Mouse (Mus musculus) layer of hippocampus, adult 18-20 months (tissue): ENCODE measurements at regions not wholly inside any gene's neighbourhood (a gene's known extent, or its start where the extent isn't known, plus 50 kb on each side); places are given as distances from the start of the nearest gene placed in this dataset.

Experiments
- DNase-seq, 2 experiments: peaks; one replicate each; pipeline ENCODE4 v3.0.0; 2022; ENCODE audit warnings: low spot score in 2 of 2

DNA sequence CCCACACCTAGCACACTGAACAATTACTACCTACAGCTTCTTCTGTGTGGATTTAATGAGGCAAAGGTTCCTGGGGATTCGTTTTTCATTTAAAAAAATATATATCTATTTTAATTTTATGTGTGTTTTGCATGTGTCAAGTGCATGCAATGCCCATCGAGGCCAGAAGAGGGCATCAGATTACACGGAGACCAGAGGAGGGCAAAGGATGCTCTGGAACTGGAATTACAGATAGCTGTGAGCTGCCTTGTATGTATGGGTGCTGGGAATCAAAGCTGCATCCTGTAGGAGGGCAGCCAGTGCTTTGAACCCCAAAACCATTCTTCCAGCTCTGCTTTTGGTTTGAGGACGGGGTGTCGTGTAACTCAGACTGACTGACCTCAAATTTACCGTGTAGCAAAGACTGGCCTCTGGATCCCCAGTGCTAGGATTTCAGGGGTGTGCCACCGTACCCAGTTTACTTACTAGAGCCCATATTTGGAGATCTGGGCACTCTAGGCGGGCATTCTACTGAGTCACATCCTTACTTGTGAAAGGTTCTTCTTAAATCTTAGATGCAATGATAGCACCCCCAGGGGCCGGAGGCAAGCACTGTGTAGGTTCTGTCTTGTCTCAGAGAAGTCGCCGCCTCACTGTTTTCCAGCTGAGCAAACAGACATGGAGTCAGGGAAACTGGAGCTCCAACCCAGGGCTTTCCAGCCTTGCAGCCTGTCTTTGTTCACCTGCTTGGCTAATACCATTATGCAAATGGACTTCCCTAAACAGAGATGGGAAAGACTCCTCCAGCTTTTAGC is 225.6 kb upstream of the Nfe2l3 start:
- peak; percentile 29 to 58 for DNase-seq

DNA sequence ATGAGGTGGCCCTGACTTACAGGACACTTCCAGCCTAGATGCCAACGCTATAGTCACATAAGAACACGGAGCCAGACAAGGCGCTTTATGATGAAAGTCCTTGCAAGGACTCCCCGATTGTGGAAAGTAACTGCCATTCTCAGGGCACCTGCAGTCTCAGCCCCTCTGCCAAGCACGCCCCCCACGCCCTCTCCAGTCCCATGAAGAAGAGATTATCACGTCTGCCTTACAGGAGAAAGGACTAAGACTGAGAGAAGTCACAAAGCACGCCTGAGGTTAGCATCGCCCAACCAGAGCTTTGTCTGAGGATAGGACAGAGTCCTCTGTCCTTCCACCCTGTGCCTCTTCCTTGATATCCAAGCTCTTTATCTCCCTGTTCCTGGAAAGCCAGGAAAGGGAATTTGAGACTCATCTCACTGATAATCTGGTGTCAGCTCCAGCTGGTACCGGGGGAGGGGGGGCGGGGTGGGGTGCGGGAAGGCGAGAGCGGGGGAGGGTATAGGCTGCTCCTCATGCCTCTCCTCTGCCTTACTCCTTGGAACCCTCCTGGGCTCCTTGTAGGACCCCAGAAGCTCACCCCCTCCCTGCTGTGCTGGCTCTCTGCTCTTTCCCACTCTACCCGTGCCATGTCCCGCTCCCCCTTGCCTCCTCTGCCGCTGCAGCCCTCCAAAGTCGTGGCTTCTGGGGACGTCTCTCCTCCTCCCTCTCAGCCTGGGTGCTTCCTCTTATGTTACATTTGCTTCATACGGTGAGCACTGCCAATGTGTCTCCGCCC is 224.7 kb upstream of the Nfe2l3 start:
- no peak for DNase-seq

DNA sequence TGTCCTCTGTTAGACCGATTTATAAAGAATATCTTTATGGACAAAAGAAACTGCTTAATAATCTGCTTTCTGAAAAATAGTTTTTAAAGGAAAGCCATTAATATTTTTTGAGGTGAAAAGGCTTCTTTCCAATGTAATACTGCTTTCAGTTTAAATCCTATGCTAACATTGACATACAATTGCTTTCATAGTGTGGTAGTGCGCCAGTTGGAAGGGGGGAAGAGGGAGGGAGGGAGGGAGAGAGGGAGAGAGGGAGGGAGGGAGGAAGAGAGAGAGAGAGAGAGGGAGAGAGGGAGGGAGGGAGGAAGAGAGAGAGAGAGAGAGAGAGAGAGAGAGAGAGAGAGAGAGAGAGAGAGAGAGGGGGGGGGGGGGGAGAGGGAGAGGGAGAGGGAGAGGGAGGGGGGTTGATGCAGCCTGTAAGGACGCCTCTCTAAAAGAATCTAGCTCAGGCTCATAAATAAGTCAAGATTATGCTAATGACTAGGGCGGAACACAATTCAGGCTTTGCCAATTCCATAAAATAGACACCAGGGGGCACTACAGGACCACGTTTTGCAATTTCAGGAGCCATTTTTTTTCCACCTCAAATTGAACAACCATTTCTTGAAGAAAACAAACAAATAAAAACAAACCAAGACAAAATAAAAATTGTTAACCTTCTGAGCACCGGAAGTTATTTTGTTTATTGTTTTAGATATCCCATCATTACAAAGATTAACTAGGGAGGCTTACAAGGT is 223.6 kb upstream of the Nfe2l3 start:
- peak; percentile 46 to 71 for DNase-seq

DNA sequence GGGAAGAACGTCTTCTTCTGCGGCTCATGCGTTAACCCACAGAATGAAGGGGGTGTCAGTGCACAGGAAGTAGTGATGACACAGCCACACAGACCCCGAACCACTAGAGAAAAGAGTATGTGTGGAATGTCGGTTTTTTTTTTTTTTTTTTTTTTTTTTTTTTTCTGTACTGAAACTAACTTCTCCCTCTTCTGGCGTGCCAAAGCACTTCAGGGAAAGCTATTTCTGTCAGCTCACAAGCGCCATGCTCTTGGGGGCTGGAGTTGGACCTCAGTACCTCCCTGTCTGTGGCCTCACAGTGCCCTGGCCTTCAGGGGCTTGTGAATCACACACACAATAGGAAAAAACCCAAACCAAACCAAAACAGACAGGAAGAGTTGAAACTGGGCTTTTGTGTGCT is 221.1 kb upstream of the Nfe2l3 start:
- DNase-seq, result no peak

DNA sequence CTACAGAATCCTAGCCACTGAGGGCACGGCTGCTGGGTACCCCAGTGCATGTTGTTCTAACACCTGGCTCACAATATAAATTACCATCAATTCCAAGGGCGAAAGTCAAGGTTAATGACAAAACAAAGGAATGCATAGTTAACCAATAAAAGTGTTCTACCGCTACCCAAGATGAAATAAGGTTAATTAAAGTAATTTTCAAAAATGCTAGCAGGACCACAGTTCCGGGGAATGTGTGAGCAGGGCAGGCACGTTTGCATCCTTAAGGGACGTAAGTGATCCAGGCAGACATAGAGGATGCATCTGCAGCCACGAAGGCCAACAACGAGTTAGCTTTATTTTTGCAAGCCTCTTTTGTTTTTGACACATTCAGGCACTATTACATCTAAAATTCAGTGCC is 220.3 kb upstream of the Nfe2l3 start:
- no peak for DNase-seq

DNA sequence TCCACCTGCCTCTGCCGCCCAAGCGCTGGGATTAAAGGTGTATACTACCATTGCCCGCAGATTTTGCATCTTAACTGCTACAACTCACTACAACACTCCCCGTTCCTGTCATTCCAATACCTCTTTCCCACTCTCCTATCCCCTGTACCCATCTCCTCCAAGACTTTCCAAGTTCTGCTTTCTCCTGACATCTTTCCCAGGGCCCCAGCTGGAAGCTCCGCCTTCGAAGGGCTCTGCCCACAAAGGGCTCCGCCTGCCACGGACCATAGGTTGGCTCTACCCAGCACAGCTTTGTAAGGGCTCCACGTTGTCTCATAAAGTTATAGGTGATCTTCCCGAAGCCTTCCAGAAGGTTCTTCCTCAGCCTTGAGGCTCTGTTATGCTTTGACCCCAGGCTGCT is 217.1 kb upstream of the Nfe2l3 start:
- no peak for DNase-seq

DNA sequence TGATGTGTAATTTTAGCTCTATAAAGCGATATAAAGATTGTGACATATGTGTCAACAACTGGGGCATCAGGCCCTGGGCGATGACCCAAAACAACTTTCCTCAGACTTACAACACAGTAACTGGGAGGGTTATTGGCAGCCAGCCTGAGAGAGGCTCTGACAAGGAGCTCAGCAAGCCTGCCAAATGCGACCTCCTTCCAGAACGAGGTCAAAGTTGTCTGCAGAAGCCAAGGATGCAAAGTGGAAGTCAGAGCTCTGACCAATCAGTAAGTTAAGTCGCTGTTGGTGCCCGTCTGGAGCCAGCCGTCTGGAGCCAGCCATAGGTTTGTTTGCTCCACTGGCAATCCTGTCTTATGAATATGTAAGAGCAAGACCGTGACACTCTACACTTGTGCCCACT is 216.0 kb upstream of the Nfe2l3 start:
- no peak for DNase-seq

DNA sequence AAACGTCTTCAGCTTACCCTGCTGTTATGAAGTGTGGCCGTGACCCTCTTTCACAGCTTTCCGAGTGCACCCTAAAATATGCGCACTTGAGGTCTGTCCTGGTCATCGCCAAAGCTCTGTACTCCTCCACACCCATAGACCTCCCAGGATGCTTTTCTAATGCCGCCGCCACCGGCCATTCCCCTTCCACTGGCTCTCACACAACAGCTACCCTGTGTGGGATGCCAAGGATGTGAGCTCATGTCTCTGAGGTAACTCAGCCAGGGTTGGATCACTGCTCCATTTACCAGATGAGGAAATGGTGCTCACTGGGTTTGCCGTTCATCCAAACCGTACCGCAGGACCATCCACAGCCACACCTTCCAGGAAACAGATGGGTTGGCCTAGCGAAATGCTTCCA is 212.8 kb upstream of the Nfe2l3 start:
- no peak for DNase-seq

DNA sequence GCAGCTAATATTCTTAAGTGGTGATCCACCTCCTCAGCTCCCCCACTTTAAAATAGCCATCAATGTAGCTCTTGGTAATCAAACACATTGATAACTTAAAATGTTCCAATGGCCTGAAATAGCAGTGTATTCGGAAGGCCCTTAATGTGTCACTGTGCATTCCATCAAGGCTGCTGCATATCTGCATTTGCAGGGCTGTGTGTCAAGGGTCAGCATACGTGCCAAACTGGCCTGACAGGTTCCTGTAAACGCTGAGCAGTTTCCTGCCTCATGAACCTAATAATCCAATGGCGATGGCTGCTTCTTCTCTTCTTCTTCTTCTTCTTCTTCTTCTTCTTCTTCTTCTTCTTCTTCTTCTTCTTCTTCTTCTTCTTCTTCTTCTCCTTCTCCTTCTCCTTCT is 211.7 kb upstream of the Nfe2l3 start:
- DNase-seq, result no peak

DNA sequence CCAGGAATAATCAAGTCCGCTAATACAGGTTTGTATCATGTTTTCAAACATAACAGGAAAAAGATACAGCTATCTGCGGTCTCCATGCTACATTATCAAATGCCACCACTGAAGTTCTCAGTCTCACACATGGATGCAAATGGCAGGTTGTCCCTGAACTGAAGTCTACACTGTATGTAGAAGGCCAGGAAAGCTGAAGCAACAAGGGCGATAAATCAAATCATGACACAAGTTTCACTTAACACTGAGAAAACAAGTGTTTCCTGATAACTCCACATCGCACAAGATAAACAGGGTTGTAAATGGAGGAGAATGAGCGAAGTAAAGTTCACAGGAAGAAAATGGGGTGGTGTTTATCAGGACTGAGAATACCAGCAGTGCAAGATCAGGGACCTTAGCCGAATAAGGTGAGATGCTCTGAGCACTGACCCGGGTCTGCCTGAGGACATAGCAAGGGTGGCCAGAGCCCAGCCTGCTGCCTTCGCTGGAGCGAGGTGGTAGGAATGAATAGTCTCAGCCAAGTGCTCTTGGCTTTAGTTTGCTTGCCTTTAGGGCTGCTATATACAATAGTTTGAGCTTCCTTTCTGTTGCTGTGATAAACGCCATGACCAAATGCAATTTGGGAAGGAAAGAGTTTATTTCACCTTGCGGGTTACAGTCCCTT is 196.3 kb upstream of the Nfe2l3 start:
- DNase-seq, result no peak

DNA sequence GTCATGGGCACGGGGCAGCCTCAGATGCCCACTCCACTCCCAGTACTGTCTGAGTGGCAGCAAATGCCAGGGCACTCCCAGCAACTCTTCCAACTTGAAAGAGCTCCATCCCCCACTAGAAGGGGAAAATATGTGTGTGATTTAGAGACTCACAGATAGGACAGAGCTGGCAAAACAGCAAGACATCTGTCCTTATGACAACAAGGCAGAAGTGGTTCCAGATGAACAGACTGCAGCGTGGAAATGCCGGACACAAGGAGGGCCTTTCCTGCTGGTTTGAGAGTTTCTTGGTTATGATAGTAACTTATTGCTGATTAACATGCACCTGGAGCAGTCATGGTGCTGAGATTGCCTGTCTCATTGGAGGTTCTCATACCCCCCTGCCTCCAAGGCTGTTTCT is 192.4 kb upstream of the Nfe2l3 start:
- no peak for DNase-seq

DNA sequence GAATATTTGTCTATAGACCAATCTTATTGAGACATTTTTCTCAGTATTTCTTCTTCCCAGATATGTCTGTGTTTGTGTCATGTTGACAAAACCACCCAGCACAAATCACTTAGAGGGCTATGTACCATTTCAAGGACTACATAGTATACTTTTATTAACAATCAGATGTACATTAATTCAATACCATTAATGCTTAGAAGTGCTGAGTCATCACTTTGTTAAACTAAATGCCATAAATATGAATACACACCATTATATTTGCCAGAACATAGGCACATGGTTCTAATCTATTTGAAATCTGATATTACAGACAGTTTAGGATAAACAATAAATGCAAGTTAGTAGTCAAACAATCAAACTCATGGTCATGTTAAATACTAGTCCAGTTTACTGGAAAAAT is 182.2 kb upstream of the Nfe2l3 start:
- DNase-seq, result no peak

DNA sequence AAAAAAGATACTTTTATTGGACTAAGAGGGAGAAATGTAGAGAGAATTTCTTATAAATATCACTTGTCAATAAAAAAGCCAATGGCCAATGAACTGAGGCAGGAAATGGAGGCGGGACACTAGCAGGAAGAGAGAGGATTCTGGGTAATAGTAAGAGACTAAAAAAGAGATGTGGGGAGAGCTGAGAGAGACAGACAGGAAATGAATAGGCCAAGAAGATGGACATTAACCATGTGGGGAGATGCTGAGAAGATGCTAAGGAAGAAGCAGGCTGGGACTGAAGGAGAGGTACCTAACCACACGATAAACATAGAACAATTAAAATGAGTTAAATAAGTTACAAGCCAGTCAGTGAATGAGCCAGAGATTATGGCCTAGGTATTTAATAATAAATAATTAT is 181.0 kb upstream of the Nfe2l3 start:
- no peak for DNase-seq

DNA sequence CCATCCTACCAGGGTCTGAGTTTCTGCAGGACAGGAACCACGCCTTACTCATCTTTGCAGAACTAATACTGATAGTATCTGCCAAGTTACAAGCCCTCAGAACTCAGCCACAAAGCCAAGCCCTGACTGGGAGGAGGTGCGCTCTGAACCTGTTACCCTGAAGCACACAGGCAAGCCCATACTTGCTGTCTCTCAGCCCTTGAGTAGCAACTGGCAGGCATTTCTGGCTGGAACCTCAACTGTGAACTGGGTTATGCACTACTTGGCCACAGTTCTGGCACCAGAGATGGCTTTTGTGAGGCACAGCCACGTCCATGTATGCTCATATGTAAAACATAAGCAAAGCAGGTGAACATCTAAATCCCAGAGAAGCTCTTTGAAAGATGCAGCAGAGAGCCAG is 179.7 kb upstream of the Nfe2l3 start:
- DNase-seq, result no peak

DNA sequence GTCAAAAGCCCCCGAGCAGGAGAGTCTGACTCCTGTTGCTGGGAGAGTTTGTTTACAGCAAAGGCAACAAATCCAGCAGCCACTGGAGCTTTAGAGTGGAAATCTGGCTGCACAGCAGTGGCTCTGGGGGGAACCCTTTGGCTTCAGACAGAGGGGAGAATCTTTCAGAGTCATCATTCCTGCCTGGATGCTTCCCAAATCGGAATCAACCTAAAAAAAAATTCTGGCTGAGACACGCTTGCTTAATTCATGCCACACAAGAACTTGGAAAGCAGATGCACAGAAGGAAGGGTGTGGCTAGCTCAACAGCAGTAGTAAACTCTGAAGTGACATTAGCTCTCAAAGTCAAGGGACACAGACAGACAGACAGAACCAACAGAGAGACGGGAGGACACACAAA is 175.8 kb upstream of the Nfe2l3 start:
- no peak for DNase-seq

DNA sequence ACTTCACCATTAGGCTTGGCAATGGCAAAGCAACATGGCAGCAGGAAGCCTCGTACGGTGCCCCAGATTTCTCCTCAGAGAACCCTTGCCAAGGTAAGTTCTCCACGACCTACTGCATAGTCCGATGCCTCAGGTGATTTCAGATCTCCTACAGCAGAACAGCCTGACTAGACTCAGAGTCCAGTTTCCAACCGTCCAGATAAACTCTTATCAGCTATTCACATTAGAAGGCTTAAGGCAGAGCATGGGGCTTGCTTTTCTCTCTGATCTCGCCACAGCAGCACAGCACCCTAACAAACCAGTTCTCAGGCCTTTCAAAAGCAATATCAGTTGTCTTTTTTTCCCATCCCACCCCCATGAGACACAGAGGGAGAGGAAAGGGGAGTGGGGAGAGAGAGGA is 174.9 kb upstream of the Nfe2l3 start:
- DNase-seq, result no peak

DNA sequence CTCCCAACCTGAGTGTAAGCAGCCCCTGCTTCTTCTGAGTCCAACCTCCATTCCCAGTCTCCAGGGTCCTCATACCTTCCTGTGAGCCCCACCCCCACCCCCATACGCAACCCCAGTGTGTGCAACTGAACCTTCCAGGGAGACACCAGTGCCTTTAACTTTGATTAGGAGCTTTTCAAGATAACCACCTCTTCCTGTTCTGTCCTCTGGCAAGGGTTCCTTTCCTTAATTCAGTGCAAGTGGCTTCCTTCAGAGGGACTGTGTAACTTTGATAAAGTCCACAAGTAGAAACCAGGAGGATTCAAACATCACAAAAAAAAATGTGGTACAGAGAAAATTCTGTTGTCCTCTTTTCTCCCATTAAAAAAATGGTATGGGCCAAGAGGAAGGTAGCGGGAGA is 174.2 kb upstream of the Nfe2l3 start:
- no peak for DNase-seq

DNA sequence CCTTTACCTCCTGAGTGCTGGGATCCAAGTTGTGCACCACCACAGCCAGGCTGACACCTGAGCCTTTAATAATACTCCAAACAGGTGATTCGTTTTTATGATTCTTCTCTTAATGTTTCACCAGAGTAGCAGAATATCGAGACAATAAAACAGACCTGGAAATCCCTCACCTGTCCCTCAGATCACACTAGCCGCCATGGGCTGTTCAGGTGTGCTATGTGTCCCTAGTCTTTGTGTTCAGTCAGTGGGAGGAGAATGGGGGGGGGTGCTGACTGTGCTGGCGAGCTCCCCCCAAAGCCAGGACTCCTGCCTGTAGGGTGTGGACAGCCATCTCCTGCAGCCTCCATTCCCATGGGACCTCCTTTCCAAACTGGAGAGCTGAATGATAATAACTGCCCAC is 168.9 kb upstream of the Nfe2l3 start:
- no peak for DNase-seq

DNA sequence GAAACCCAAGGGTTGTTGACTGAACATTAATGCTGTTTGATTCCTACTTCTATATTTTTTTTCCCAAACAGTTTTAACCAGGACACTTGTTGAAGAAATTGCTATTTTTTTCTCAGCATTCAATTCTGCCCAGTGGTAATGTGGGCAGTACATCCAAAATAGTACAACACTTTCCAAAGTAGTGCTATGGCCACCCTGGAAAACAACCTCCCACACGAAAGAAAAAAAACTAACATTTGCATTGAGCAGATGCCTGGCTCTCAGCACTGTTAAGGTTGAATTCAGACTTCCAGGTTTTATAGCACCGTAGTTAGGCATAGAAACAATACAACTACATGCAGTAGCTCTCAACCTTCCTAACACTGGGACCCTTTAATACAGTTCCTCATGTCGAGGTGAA is 167.1 kb upstream of the Nfe2l3 start:
- DNase-seq, result peak in 1 of 2 experiments; percentile 1

DNA sequence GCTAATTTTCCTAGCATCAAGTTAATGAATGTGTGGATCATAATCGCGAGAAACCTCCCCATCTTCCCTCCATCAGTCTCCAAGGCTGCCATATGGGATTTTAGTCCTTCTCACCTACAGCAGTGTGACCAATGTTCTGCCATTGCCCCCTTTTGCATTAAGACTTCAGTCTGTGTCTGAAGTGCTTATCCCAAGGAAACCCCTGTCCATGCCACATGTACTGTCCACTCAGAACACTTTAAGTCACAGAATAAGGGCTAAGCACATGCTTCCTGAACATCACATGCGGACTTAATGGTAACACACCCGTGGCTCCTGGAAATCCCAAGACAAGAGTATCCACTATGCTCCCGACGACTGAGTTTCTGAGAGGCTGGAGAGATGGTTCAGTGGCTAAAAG is 165.7 kb upstream of the Nfe2l3 start:
- no peak for DNase-seq

DNA sequence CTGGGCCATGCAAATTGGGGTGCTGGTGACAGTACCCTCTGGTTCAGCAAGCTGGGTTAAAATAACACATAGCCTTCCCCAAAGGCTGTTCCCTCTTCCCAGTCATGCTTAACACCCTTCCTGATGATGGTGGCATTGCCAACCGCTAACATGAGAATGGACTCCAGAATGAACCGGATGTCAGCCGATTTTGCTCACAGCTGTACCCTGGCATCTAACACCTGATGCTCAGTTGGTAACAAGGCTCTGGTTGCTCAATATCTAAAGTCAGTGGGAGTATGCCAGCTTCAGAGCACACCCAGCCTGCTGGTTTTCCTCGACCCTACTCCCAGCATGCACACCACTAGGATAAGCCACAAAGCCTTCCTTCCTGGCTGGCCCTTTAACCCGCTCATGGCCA is 164.6 kb upstream of the Nfe2l3 start:
- no peak for DNase-seq

DNA sequence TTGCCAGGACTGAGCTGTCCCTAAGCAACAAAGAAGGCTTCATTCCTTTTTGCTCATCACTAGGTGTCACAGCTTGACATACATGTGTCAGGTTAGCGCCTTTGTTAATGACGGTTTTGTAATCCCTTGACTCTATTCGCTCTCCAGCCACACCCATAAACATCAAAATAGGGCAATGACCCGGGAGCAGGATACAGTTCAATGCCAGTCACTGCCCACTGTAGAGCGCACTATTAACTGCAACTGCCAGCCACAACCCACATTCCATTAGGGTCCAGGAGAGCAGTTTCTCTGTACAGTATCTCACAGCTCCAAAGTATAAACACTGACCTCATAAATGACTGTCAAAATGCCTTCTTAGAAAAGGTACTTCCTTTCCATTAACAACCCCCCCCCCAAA is 163.5 kb upstream of the Nfe2l3 start:
- DNase-seq, result no peak
